Mouse (Mus musculus) liver, adult 2 months (tissue): ENCODE data around the gene Lep.

ENCODE experiments used
- CTCF ChIP-seq: fragments of 200-500 bp; IDR thresholded peaks from 2 replicates; pipeline ENCODE4 v1.5.1; 2011; ENCODE audit warnings: low read depth, low read length, control low read depth
- POLR2A ChIP-seq: fragments of 200-500 bp; IDR thresholded peaks from 2 replicates; pipeline ENCODE4 v1.6.1; 2011; ENCODE audit warnings: low read length, control low read depth; ENCODE audit not compliant: insufficient read depth; ENCODE audit errors: extremely low read depth

GRCm38 (mm10) chr6:29117417-29118104 is 57.5 kb downstream of the Lep start:
- TF ChIP-seq CTCF (no peak), POLR2A (no peak)
